Mouse (Mus musculus) thymus, adult 2 months (tissue): ENCODE data around the gene D430041D05Rik. TPM values are rescaled to one million over a fixed set of nuclear protein-coding genes. Genes with fewer than 3 reads are reported as not detected.
"Not testable (repeated sequence)": the region's sequence is repeated elsewhere in the genome, so short reads cannot be mapped to it uniquely, and the experiment has no call there.

Experiments
- DNase-seq: peaks from one replicate; pipeline ENCODE4 v3.0.0; 2021
- H3K27ac ChIP-seq: fragments of 200-500 bp; 2 replicates; pipeline ENCODE4 v1.5.1; 2012; ENCODE audit warnings: low read length, control low read depth; ENCODE audit not compliant: control insufficient read depth, insufficient read depth
- H3K27me3 ChIP-seq: fragments of 200-500 bp; 2 replicates; pipeline ENCODE4 v1.6.1; 2012; ENCODE audit warnings: mild to moderate bottlenecking, low read length, moderate library complexity, mixed read lengths; ENCODE audit not compliant: control insufficient read depth, insufficient read depth
- H3K36me3 ChIP-seq: fragments of 200-500 bp; 2 replicates; pipeline ENCODE4 v1.6.1; 2012; ENCODE audit warnings: mild to moderate bottlenecking, low read length, moderate library complexity; ENCODE audit not compliant: control insufficient read depth, insufficient read depth
- H3K4me1 ChIP-seq: fragments of 200-500 bp; replicated peaks from 2 replicates; pipeline ENCODE4 v1.6.1; 2012; ENCODE audit warnings: low read length; ENCODE audit not compliant: control insufficient read depth, insufficient read depth
- H3K4me3 ChIP-seq: fragments of 200-500 bp; 2 replicates; pipeline ENCODE4 v1.5.1; 2012; ENCODE audit warnings: mild to moderate bottlenecking, low read length, control low read depth, moderate library complexity; ENCODE audit not compliant: control insufficient read depth, insufficient read depth
- CTCF ChIP-seq: fragments of 200-500 bp; IDR thresholded peaks from 2 replicates; pipeline ENCODE4 v1.5.1; 2012; ENCODE audit warnings: mild to moderate bottlenecking, control low read depth, low read length, moderate library complexity, borderline replicate concordance; ENCODE audit not compliant: control insufficient read depth, poor library complexity, insufficient read depth; ENCODE audit errors: extremely low read depth
- POLR2A ChIP-seq: fragments of 200-500 bp; IDR thresholded peaks from 2 replicates; pipeline ENCODE4 v1.6.1; 2012; ENCODE audit warnings: mild to moderate bottlenecking, low read length, control low read depth, moderate library complexity; ENCODE audit not compliant: control insufficient read depth, poor library complexity, insufficient read depth; ENCODE audit errors: extremely low read depth
- WGBS: fragments of 180-500 bp; shearing (Covaris S2); methylation state at CpG from one replicate; pipeline ENCODE4 v1.1.7; 2018; 5-methylcytosine and 5-hydroxymethylcytosine counted together
- polyA plus RNA-seq: library from polyadenylated mRNA; depleted of rRNA; stranded (reverse); fragments of >200 nt; gene quantifications from 2 replicates; pipeline ENCODE4 v1.2.3, GENCODE M21; 2012

D430041D05Rik gene
- polyA plus RNA-seq, 1 experiment, result 3.0 TPM

- no peak for TF ChIP-seq CTCF
- TF ChIP-seq POLR2A, result no peak
- WGBS, result 82% methylated on average over 6 of the region's 6 CpGs
- H3K36me3 ChIP-seq, result no peaks in the 10 kb centered on the region
- H3K27me3 ChIP-seq, result no peaks in the 10 kb centered on the region
- H3K27ac ChIP-seq, result no peak overlapping the region
- H3K4me1 ChIP-seq, result no peaks in the 10 kb centered on the region
- H3K4me3 ChIP-seq, result no peak overlapping the region
- DNase-seq, result no peak
Measured at GRCm38 (mm10) chr2:104104800-104105199, 306.0 kb downstream of the D430041D05Rik start.

- no peak for DNase-seq
- TF ChIP-seq POLR2A, result no peak
- TF ChIP-seq CTCF, result no peak
- peaks cover 8% of the 10 kb centered on the region; the same call in 1 of the 2 replicates for H3K4me1 ChIP-seq
- H3K4me3 ChIP-seq, result no peak overlapping the region
- 86% methylated on average over 1 of the region's 1 CpGs for WGBS
- H3K36me3 ChIP-seq, result no peaks in the 10 kb centered on the region
- H3K27ac ChIP-seq, result no peak overlapping the region
- H3K27me3 ChIP-seq, result no peaks in the 10 kb centered on the region
Measured at GRCm38 (mm10) chr2:104099946-104100345, 310.9 kb downstream of the D430041D05Rik start.

GRCm38 (mm10) chr2:104099231-104099585, 311.6 kb downstream of the D430041D05Rik start:
- WGBS, result 99% methylated on average over 2 of the region's 2 CpGs
- H3K27ac ChIP-seq, result no peak overlapping the region
- peaks cover 8% of the 10 kb centered on the region; the same call in 1 of the 2 replicates for H3K4me1 ChIP-seq
- no peak overlapping the region for H3K4me3 ChIP-seq
- no peaks in the 10 kb centered on the region for H3K27me3 ChIP-seq
- no peak for DNase-seq
- TF ChIP-seq POLR2A, result no peak
- TF ChIP-seq CTCF, result no peak
- H3K36me3 ChIP-seq, result no peaks in the 10 kb centered on the region

- no peak overlapping the region for H3K4me3 ChIP-seq
- H3K4me1 ChIP-seq, result peaks cover 8% of the 10 kb centered on the region; the same call in 1 of the 2 replicates
- WGBS, result 45% methylated on average over 3 of the region's 3 CpGs
Measured at GRCm38 (mm10) chr2:104098529-104099230, 312.1 kb downstream of the D430041D05Rik start.

GRCm38 (mm10) chr2:104097396-104097795, 313.4 kb downstream of the D430041D05Rik start:
- H3K4me1 ChIP-seq, H3K4me3 ChIP-seq, H3K36me3 ChIP-seq, H3K27me3 ChIP-seq, DNase-seq, H3K27ac ChIP-seq: not testable (repeated sequence)
- WGBS, result 98% methylated on average over 4 of the region's 4 CpGs

More at GRCm38 (mm10) chr2:104098529-104099230, 312.1 kb downstream of the D430041D05Rik start:
- TF ChIP-seq CTCF, result no peak
- TF ChIP-seq POLR2A, result no peak
- Histone ChIP-seq H3K27ac (no peak overlapping the region), H3K27me3 (no peaks in the 10 kb centered on the region), H3K36me3 (no peaks in the 10 kb centered on the region)
- DNase-seq, result no peak

- H3K4me1 ChIP-seq, H3K36me3 ChIP-seq, H3K27ac ChIP-seq, DNase-seq, H3K4me3 ChIP-seq, H3K27me3 ChIP-seq: not testable (repeated sequence)
- WGBS, result 97% methylated on average over 1 of the region's 1 CpGs
Measured at GRCm38 (mm10) chr2:104096796-104097195, 314.0 kb downstream of the D430041D05Rik start.

- no peak overlapping the region; the same call in 1 of the 2 replicates for H3K4me3 ChIP-seq
Measured at GRCm38 (mm10) chr2:104096256-104096655, 314.6 kb downstream of the D430041D05Rik start.

More at GRCm38 (mm10) chr2:104096256-104096655, 314.6 kb downstream of the D430041D05Rik start:
- Histone ChIP-seq H3K27me3 (no peaks in the 10 kb centered on the region), H3K4me1 (peaks cover 8% of the 10 kb centered on the region; the same call in 1 of the 2 replicates), H3K36me3 (no peaks in the 10 kb centered on the region), H3K27ac (no peak overlapping the region)
- WGBS, result 71% methylated on average over 10 of the region's 10 CpGs
- DNase-seq, result no peak
- TF ChIP-seq POLR2A (no peak), CTCF (no peak)
